ENCODE assay signal across 12 mouse cellular contexts in genomic region chr12:79725711-79726110, GRCm38 (mm10).
"Had no signal": no experiment of that assay in that cellular context is flagged by ENCODE, and none has a peak within 500 bp of the region (broad histone marks: within the 10 kb centered on the region; RNA-seq: fewer than 3 reads in every experiment).

No protein-coding gene starts in this region.

- H3K27ac ChIP-seq: limb, embryonic 15.5 days; liver, embryonic 12.5 days; midbrain, embryonic 13.5 days; neural tube, embryonic 12.5 days; stomach, postnatal 0 days had no signal

- H3K27me3 ChIP-seq: limb, embryonic 15.5 days; liver, embryonic 12.5 days; lung, embryonic 15.5 days; midbrain, embryonic 13.5 days; neural tube, embryonic 12.5 days had no signal

- ATAC-seq: liver, embryonic 12.5 days; midbrain, embryonic 13.5 days had no signal

- DNase-seq: kidney, adult 11 months; kidney, adult 9 months; kidney, postnatal 10 days; lung, postnatal 14 days; thymus, adult 18-20 months; thymus, postnatal 14 days had no signal

- H3K36me3 ChIP-seq: limb, embryonic 15.5 days; liver, embryonic 12.5 days; lung, embryonic 15.5 days; neural tube, embryonic 12.5 days had no signal

- H3K4me2 ChIP-seq: limb, embryonic 15.5 days; liver, embryonic 12.5 days; lung, embryonic 15.5 days; midbrain, embryonic 13.5 days; neural tube, embryonic 12.5 days had no signal

- H3K4me3 ChIP-seq: limb, embryonic 15.5 days; liver, embryonic 12.5 days; lung, embryonic 15.5 days; midbrain, embryonic 13.5 days; neural tube, embryonic 12.5 days had no signal

- H3K9ac ChIP-seq: limb, embryonic 15.5 days; liver, embryonic 12.5 days; lung, embryonic 15.5 days; midbrain, embryonic 13.5 days; neural tube, embryonic 12.5 days had no signal
